Mouse (Mus musculus): ENCODE data around the gene Serpina3j. TPM values are rescaled to one million over a fixed set of nuclear protein-coding genes. Genes with fewer than 3 reads are reported as not detected.

The Serpina3j gene
- polyA plus RNA-seq (2012; rRNA removed) (0.22 and 0.36 TPM in 2 replicates), polyA plus RNA-seq (2014; fragmentation: Nextera tagmentation; extraction: Ambion mirVana) (0.32 and 0.72 TPM in 2 replicates)

GRCm38 (mm10) chr12:104314253-104314652, at the start of gene Serpina3j:
Gene Serpina3j, plus strand, starts transcription at chr12:104314553.
- Histone ChIP-seq H3K4me1 (ENCODE audit: control insufficient read depth, insufficient read depth, low read length) (no peaks in the 10 kb centered on the region), H3K4me3 (replicated peaks; ENCODE audit: low read length) (no peak within 1 kb of the TSS), H3K9ac (ENCODE audit: low read depth, low read length, severe bottlenecking) (no peak within 1 kb of the TSS), H3K9me3 (ENCODE audit: control insufficient read depth, low read length) (no peaks in the 10 kb centered on the region), H3K4me2 (replicated peaks; ENCODE audit: low read depth, low read length, severe bottlenecking) (no peak within 1 kb of the TSS), H3K27me3 (ENCODE audit: control insufficient read depth, insufficient read depth, low read length) (no peaks in the 10 kb centered on the region), H3K36me3 (ENCODE audit: control insufficient read depth, insufficient read depth, low read length) (no peaks in the 10 kb centered on the region), H3K27ac (replicated peaks; ENCODE audit: low read depth, low read length) (no peak within 1 kb of the TSS)
- ATAC-seq (ENCODE audit: low FRiP score, low read depth) (no peak), DNase-seq (ENCODE audit: low spot score) (no peak)
- TF ChIP-seq POLR2A (IDR thresholded peaks at IDR 0.05; ENCODE audit: borderline replicate concordance, extremely low read depth, insufficient read depth, insufficient read length), result no peak
- 84% methylated on average over 1 of the region's 1 CpGs for WGBS

DNA sequence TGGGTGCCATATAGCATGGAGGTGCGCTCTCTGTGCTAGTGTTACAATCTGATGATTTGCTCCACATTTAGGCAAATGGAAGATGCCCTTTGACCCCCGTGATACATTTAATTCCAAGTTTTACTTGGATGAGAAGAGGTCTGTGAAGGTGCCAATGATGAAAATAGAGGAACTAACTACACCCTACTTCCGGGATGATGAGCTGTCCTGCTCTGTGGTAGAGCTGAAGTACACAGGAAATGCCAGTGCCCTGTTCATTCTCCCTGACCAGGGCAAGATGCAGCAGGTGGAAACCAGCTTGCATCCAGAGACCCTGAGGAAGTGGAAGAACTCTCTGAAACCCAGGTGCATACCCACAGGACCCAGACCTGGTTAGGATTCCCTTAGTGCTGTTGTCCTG, 48.0 kb upstream of the Serpina3j start:
- H3K9me3 ChIP-seq (ENCODE audit: control insufficient read depth, low read length), result no peaks in the 10 kb centered on the region
- no peak for TF ChIP-seq POLR2A (IDR thresholded peaks at IDR 0.05; ENCODE audit: borderline replicate concordance, extremely low read depth, insufficient read depth, insufficient read length)
- no peak overlapping the region for H3K27ac ChIP-seq (replicated peaks; ENCODE audit: low read depth, low read length)
- H3K4me2 ChIP-seq (replicated peaks; ENCODE audit: low read depth, low read length, severe bottlenecking), result no peak overlapping the region
- H3K4me1 ChIP-seq (ENCODE audit: control insufficient read depth, insufficient read depth, low read length), result no peaks in the 10 kb centered on the region
- no peaks in the 10 kb centered on the region for H3K27me3 ChIP-seq (ENCODE audit: control insufficient read depth, insufficient read depth, low read length)
- 80% methylated on average over 3 of the region's 3 CpGs for WGBS
- ATAC-seq (ENCODE audit: low FRiP score, low read depth) (no peak), DNase-seq (ENCODE audit: low spot score) (no peak)
- no peaks in the 10 kb centered on the region for H3K36me3 ChIP-seq (ENCODE audit: control insufficient read depth, insufficient read depth, low read length)
- no peak overlapping the region for H3K4me3 ChIP-seq (replicated peaks; ENCODE audit: low read length)
- no peak overlapping the region for H3K9ac ChIP-seq (ENCODE audit: low read depth, low read length, severe bottlenecking)

DNA sequence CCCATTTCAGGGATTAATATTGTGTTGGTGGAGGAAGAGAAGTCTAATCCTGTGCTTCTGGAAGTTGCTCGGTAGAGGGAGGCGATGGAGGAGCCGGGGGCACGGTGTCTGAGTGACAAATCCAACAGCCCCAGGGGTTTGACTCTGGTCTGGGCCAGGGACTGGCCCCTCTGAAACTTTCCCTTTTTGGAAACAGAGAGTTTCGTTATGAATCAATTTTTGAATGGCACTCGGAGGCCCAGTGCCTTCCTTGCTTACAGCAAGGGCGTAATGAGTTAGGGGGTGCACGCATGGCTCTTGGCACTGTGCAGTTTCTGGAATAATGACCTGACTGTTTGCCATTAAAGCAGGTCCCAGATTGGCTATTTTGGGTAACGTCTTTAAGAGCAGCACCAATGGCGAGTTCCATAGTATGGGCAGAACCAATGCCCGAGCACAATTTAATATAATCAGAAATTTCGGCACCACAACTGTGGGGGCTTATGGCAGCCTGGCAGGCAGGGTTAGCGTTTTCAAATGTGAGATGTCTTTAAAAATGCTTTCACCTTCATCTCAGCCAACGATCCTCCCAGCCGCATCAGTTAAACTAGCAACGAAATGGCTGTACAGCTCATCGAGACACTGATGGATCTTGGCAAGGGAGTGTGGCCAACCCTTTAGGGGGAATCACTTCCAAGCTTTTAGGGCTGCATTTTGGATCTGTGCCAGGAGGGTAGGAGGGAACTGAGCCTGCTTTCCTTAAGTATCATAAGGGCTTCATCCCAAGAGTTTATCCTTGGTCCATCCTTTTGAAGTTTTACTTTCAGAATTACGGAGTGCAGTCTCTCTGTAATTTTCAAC, 35.9 kb upstream of the Serpina3j start:
- DNase-seq (ENCODE audit: low spot score) (no peak), ATAC-seq (ENCODE audit: low FRiP score, low read depth) (peak; percentile 12; the same call in 1 of the 2 replicates)
- Histone ChIP-seq H3K27ac (replicated peaks; ENCODE audit: low read depth, low read length) (no peak overlapping the region), H3K36me3 (ENCODE audit: control insufficient read depth, insufficient read depth, low read length) (no peaks in the 10 kb centered on the region), H3K4me2 (replicated peaks; ENCODE audit: low read depth, low read length, severe bottlenecking) (no peak overlapping the region), H3K4me3 (replicated peaks; ENCODE audit: low read length) (no peak overlapping the region), H3K4me1 (ENCODE audit: control insufficient read depth, insufficient read depth, low read length) (peaks cover 8% of the 10 kb centered on the region; the same call in 1 of the 2 replicates), H3K9me3 (ENCODE audit: control insufficient read depth, low read length) (no peaks in the 10 kb centered on the region), H3K27me3 (ENCODE audit: control insufficient read depth, insufficient read depth, low read length) (no peaks in the 10 kb centered on the region), H3K9ac (ENCODE audit: low read depth, low read length, severe bottlenecking) (no peak overlapping the region)
- WGBS, result 65% methylated on average over 18 of the region's 18 CpGs
- no peak for TF ChIP-seq POLR2A (IDR thresholded peaks at IDR 0.05; ENCODE audit: borderline replicate concordance, extremely low read depth, insufficient read depth, insufficient read length)

DNA sequence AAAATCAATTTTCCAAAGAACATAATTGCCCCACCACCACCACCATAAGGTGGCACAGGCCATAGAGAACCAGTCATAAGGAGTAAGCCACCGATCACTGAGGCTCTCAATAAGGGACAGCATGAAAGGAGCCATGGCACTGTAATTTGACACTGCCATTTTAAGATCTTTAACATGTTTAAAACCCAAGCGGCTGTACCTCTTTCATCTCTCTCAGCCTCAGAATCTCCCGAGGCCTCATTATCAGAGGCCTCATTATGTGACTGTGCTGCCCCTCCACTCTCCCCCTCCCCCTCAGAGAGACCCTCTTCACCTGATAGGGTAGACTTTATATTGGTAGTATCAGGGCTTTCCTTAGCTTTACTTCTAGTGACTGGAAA, 35.3 kb upstream of the Serpina3j start:
- H3K4me3 ChIP-seq (replicated peaks; ENCODE audit: low read length), result no peak overlapping the region
- 7% methylated on average over 3 of the region's 3 CpGs for WGBS
- H3K27ac ChIP-seq (replicated peaks; ENCODE audit: low read depth, low read length), result no peak overlapping the region
- ATAC-seq (ENCODE audit: low FRiP score, low read depth) (peak; percentile 30; the same call in 1 of the 2 replicates), DNase-seq (ENCODE audit: low spot score) (no peak)
- H3K9me3 ChIP-seq (ENCODE audit: control insufficient read depth, low read length), result no peaks in the 10 kb centered on the region
- no peaks in the 10 kb centered on the region for H3K36me3 ChIP-seq (ENCODE audit: control insufficient read depth, insufficient read depth, low read length)
- no peak overlapping the region for H3K4me2 ChIP-seq (replicated peaks; ENCODE audit: low read depth, low read length, severe bottlenecking)
- TF ChIP-seq POLR2A (IDR thresholded peaks at IDR 0.05; ENCODE audit: borderline replicate concordance, extremely low read depth, insufficient read depth, insufficient read length), result no peak
- H3K27me3 ChIP-seq (ENCODE audit: control insufficient read depth, insufficient read depth, low read length), result no peaks in the 10 kb centered on the region
- H3K4me1 ChIP-seq (ENCODE audit: control insufficient read depth, insufficient read depth, low read length), result peaks cover 5% of the 10 kb centered on the region; the same call in 1 of the 2 replicates
- H3K9ac ChIP-seq (ENCODE audit: low read depth, low read length, severe bottlenecking), result no peak overlapping the region

DNA sequence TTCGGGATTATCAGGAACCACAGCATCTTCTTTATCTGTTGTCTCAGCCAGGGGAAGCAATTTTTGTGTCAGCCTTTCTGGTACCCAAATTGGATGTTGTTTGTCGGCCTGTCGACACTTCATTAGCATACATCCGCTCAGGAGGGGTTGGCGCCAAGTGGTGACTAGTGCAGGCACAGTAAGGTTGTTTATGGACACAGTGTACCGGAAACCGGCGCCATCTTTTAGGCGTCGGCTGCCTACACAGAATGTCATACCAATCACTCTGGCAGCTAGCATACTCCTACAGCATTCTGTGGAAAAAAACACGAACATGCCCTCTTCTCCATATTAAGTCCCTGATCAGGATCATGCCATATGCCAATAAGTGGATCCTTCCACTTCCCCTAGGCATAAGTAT, 31.0 kb upstream of the Serpina3j start:
- 92% methylated on average over 11 of the region's 11 CpGs for WGBS
- H3K27me3 ChIP-seq (ENCODE audit: control insufficient read depth, insufficient read depth, low read length), result no peaks in the 10 kb centered on the region

More for the DNA sequence above, 31.0 kb upstream of the Serpina3j start:
- Histone ChIP-seq H3K36me3 (ENCODE audit: control insufficient read depth, insufficient read depth, low read length) (no peaks in the 10 kb centered on the region), H3K27ac (replicated peaks; ENCODE audit: low read depth, low read length) (no peak overlapping the region), H3K4me1 (ENCODE audit: control insufficient read depth, insufficient read depth, low read length) (no peaks in the 10 kb centered on the region), H3K4me2 (replicated peaks; ENCODE audit: low read depth, low read length, severe bottlenecking) (no peak overlapping the region), H3K9ac (ENCODE audit: low read depth, low read length, severe bottlenecking) (no peak overlapping the region), H3K4me3 (replicated peaks; ENCODE audit: low read length) (no peak overlapping the region), H3K9me3 (ENCODE audit: control insufficient read depth, low read length) (no peaks in the 10 kb centered on the region)
- ATAC-seq (ENCODE audit: low FRiP score, low read depth), result no peak
- DNase-seq (ENCODE audit: low spot score), result no peak
- no peak for TF ChIP-seq POLR2A (IDR thresholded peaks at IDR 0.05; ENCODE audit: borderline replicate concordance, extremely low read depth, insufficient read depth, insufficient read length)
